Mouse (Mus musculus) adrenal gland, adult 18-20 months (tissue): ENCODE data around the gene Lyrm7. TPM values are rescaled to one million over a fixed set of nuclear protein-coding genes. Genes with fewer than 3 reads are reported as not detected.
"Not testable (repeated sequence)": the region's sequence is repeated elsewhere in the genome, so short reads cannot be mapped to it uniquely, and the experiment has no call there.

Experiments used
- DNase-seq, 2 experiments: peaks; one replicate each; pipeline ENCODE4 v3.0.0; 2021 to 2022; ENCODE audit warnings: low spot score in 2 of 2
- total RNA-seq, 2 experiments: library from RNA; stranded (reverse); gene quantifications; 1 replicate in 1 of 2; 2 replicates in 1 of 2; pipeline ENCODE4 v1.2.3; 2021

The Lyrm7 gene
- total RNA-seq, 2 experiments from 2014 or later, result 8.4 to 22.2 TPM

DNA sequence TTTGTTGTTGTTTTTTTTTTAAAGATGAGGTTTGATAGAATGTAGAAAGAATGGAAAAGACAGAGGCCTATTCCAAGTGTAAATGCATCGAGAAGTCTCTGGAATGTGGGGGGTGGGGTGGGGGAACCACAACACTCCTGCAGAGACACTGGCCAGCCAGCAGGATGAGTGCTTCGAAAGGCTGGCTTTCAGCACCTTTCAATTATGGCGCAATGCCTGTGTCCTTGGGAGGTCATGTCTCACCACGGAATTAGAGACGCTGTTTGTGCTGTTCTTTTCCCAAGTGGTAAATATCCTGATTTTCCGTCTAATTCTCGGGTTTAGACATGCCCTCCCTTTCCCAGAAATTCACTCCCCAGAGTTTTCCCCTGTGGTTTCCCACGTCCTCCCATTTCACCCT is 22.0 kb upstream of the Lyrm7 start:
- DNase-seq, result peak; percentile 45 to 48

DNA sequence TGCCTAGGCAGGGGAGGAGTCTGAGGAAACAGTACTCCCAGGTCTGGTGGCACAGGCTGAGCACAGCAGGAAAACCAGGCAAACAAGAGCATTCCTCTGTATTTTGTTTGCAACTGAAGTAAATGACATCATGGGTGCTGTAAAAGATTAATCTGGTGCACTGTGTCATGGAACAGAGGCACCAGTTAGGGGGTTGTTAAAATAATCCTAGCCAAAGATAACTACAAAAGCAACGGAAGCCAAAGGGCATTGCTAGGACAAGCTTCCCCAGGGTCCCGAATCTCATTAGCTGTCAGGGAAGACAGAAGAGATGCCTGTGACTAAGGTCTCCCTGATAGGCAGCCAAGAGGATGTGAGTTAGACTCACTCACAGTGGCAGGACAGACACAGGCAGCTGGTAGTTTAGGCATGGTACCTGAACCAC is 20.3 kb upstream of the Lyrm7 start:
- DNase-seq, result no peak

DNA sequence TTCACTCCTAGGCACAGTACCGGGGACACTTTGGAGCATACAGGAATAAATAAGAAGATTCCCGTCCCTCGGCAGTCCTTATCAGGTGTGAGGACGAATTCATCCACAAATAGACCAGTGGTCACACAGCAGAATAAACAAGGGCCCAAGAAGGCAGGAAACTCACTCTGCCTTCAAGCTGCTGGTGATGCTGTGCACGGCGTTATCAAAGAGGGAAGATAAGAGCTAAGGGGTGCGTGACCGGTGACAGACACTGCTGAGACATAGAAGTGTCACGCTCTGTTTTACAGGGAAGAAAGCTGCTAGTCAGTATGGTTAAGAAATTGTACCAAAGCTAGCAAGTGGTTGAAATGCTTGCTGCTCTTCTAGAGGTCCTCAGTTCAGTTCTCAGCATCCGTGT is 19.2 kb upstream of the Lyrm7 start:
- no peak for DNase-seq

DNA sequence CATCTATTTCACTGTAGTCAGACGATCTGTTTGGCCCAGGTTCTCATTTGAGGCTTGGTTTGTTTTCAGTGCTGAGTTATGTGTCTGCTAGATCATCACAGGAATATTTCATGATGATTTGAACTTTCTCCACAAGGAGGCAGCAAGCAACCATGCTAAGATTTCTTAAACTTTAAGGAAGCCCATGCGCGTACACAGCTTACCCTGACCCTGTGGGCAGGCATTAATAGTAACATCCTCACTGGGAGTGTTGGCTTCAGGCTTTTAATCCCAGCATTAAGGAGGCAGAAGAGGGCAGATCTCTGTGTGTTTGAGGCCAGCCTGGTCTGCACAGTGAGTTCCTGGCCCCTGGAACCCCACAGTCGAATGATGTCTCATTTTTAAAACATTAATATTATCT is 18.7 kb upstream of the Lyrm7 start:
- peak; percentile 36 to 50 for DNase-seq

DNA sequence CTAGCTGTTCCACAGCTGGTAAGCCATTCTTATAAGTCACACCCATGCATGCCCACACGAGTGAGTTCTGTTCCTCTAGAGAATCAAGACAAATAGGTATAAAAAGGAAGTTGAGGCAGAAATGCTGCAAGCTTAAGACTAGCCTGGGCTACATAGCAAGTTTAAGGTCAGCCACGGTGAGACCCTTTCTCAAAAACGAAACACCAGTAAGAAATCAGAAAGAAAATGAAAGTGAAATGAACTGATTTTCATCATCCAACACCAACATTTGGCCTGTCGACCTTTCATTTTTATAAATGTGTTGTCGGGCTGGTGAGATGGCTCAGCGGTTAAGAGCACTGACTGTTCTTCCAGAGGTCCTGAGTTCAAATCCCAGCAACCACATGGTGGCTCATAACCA is 18.2 kb upstream of the Lyrm7 start:
- no peak for DNase-seq

DNA sequence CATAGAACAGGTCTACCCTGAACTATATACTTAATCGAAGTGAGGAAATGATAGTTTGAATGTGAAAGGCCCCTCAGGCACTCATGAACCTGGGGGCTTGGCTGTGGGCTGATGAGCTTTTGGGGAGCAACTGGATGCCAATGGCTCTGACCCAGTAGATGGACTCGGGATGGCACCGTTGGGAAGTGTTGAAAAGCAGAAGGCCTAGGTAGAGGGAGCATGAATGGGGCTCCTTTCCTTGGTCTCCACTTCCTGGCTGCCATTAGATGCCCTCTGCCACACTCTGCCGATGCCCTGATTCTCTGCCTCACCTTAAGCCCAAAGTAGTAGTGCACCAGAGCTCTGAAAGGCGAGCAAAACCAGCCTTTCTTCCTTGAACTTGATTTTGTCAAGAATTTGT is 15.3 kb upstream of the Lyrm7 start:
- DNase-seq, result no peak

DNA sequence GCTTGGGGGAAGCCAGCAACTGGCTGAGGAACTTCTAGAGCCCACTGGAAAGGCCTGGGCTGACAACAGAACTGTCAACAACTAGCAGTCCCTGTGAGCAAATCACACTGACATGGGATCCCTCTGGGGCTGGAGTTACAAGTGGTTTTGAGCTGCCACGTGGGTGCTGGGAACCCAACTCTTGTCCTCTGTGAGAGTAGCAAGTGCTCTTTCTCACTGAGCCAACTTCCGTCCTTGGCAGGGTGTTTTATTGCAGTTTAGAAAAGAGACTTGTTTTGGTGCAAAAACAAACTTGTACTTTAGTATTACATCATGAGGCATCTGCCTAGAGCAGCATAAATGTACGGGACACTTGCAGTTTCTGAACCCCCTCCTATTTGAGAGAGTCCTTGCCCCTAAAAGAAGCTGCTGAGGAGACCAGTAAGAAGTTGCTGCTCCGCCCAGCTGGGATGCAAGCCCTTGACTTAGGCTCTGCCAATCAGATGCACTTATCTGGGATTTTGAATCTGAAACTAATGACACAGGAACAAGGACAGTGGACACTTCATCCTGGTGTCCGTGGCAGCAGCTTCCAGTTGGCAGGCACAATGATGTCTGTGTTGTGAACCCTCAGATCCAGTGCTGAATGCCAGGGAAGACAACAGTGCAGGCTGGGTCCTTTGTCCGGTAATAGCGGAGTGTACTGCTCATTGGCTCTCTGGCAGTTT is 11.3 kb upstream of the Lyrm7 start:
- DNase-seq, result peak in 1 of 2 experiments; percentile 27

DNA sequence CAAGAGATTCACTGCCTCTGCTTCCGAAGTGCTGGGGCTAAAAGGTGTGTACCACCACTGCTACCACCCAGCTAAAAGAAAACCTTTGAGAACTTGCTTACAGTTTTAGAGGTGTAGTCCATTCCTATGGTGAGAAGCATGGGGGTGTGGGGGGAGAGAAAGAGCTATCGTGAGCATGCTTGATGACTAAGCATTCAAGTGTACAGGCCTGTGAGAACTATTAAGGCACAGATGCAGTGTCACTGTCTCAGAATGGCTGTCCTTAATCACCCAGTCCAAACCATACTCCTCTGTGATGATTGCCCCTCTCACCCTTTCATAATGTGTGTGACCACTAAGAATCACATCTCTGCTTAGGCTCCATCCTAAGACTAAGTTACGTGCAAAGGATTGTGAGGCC is 8.6 kb upstream of the Lyrm7 start:
- DNase-seq, result no peak

DNA sequence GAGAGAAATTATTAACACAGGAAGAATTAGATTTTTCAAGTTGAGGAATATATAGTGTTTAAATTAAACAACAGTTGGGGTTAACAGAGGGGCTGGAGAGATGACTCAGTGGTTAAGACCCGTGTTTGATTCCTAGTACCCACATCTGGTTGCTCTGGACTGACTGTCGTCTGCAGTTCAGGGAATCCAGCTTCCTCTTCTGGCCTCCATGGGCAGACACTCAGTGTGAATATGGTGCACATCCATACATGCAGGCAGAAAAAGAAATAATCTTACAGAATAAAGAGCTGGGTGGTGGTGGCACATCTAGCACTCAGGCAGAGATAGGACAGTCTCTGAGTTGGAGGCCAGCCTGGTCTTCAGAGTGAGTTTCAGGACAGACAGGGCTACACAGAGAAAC is 7.7 kb upstream of the Lyrm7 start:
- DNase-seq, result no peak

DNA sequence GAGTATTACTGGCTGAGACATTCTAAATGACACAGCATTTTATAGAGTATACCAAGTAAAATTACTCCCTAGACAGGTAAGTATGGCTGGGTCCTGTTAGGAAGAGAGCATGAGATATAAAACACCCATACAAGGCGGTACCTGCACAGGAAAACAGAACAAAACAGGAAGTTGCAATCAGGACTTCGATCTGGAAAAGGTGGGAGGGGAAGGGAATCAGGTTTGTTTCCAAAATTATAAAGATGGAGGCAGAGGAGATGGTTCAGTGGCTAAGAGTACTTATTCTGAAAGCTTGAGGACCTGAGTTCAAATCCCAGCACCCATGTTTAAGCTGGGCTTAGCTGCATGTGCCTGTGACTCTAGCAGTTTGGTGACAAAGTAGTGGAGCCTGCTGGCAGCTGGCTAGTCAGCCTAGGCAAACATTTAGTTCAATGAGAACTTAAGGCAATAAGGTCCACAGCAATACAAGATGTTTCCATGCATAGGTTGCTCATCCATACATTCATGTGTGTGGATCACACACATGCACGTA is 7.3 kb upstream of the Lyrm7 start:
- DNase-seq, result no peak

DNA sequence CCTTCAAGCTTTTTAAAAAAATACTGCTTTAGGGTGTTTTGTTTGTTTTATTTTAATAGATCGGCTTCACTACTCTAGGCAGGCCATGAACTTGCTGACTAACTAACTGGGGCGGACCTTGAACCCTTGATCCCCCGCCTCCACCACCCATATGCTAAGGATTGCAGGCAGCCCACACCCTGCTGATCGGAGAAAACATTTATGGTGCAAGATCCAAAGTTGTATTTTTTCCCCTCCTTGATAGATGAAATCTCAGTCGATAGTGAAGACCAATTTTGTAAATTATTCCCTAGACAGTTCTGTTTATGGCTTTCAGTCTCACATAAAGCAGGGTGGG is 6.3 kb upstream of the Lyrm7 start:
- DNase-seq, result no peak

DNA sequence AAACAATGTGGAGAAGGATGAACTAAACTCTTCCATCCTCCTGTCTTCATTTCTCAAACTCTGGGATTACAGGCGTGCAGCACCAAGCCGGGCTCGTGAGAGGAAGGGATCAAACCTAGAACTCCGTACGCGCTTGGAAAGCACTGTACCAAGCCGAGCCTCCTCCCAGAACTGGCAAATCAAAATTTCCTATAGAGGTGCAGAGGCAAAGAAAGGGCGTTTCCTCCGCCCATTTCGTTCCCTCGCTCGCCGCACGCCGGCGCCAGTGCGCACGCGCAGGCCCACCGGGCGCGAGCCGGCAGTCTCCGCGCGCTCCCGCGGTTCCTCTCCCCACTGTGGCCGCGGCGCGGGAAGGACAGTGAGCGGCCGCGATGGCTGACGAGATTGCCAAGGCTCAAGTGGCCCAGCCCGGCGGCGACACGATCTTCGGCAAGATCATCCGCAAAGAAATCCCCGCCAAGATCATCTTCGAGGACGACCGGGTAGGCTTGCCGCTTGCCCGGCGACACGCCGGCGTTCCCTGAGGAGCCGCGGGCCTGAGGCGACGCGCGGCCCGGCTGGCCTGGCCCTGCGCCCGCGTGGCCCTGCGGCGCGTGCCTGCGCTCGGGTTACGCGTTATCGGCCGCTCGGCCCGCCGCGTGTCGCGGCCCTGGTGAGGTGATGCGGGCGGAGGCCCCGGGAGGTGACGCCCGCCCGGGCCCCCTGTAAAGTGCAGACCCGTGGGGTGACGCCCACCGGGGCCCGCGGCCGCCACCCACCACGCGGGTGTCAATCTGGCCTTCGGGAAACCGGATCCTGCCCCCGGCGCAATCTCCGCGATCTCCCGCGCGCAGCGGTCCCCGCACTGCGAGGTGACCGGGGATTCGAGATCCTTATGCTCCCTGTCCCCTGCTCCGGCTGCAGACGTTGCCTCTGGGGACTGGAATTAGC is 5.7 kb upstream of the Lyrm7 start, which contains the start of gene Hint1:
Hint1 (plus strand) TSS at position 265 of the 930 bp plus-strand sequence.
- peak; percentile 96 for DNase-seq

DNA sequence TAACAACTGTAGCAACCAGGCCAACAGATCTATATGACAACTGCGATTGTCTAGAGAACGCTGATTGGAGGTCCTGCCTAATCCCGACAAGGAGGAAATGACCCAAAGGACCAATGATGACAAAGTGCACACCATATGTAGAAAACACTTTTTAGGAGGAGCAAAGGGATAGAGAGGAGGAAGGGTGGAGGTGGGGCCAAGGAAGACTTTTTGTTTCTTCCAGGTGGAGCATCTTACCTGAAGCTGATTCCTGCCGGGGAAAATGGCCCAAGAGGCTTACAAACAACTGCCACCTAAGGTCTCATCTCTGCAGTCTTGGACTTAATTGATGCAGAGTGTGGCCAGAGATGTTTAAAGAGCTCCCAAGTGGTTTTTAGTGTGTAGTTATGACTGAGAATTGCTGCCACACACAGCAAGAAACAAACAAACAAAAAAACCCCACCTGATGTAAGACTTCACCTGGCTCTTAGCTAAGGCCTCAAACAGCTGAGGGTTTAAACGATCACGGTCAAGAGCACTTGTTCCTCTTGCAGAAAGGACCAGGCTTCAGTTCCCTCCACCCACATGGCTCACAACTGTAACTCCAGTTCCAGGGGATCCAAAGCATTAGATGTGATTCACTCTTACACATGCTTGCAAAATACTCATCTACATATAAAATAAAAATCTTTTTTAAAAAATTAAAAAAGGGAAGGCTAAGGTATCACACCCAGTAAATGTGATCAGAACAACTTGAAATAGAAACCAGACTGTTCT is 4.8 kb upstream of the Lyrm7 start:
- no peak for DNase-seq

DNA sequence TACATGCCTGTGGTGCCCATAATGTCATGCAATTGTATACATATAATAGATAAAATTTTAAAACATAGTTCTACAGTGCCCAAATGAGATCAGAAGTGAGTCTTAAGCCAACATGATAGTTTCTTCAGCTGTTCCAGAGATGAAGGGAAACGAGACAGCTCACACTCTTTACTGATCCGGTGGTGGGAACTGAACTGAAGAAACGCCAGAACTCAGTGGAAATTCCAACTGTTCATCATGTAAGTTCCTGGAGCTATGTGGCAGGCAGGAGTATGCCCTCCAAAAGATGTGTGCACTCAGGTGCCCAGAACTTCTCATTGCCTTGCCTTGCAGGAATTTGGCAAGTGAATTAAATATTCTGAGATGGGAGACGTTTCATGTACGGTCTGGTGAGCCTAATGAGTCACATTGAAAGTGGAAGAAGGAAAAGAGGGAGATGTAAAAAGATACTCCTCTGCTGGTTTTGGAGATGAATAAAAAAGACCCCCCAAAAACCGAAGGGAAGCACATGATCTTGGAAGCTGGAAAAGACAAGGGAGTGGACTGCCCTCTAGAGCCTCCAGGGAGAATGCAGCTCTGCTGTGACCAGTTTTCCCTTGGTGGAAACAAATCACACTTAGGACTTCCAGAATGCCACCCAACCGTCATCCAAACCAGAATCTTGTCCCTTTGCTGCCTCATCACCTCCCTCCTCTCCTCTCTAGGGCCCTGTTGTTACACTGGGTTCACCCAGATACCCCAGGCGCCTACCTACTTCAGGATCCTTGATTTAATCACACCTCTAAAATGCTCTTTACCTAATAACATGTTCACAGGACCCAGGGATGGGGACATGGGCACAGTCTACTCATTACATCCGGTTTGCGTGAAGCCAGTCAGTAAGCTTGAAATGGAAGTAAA is 2.2 kb upstream of the Lyrm7 start:
- peak in 1 of 2 experiments; percentile 46 for DNase-seq

DNA sequence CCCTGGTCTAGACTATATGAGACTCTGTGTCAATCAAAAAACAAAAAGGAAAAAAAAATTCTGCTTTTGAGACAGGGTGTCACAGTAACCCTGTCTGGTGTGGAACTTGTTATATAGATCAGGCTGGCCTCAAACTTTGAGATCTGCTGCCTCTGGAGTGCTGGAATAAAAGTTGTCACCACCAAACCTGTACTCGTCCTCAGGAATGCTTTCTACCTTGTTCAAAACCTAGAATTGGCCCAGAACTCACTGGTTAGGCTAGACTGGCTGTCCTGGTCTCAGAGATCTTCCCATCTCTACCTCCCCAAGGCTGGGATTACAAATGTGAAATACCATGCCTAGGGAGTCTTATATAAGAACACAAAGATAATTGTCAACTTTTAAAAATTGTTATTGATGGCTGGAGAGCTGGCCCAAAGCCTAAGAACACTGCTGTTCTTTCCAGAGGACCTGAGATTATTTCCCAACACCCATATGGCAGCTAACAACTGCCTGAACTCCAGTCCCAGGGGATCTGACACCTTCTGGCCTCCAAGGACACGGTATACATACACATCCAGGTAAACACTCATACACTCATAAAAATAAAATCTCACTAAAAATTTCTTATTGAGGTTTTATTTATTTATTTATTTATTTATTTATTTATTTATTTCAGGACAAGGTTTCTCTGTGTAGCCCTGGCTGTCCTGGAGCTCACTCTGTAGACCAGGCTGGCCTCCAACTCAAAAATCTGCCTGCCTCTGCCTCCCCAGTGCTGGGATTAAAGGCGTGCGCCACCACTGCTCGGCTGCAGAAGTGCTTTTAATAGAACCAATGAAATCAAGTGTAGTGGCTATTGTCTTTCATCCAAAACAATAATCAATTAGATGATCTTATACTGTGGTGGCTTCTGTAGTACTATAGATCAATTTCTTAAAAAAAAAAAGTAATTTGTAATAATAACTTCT is 1.0 kb upstream of the Lyrm7 start:
- DNase-seq, result no peak

DNA sequence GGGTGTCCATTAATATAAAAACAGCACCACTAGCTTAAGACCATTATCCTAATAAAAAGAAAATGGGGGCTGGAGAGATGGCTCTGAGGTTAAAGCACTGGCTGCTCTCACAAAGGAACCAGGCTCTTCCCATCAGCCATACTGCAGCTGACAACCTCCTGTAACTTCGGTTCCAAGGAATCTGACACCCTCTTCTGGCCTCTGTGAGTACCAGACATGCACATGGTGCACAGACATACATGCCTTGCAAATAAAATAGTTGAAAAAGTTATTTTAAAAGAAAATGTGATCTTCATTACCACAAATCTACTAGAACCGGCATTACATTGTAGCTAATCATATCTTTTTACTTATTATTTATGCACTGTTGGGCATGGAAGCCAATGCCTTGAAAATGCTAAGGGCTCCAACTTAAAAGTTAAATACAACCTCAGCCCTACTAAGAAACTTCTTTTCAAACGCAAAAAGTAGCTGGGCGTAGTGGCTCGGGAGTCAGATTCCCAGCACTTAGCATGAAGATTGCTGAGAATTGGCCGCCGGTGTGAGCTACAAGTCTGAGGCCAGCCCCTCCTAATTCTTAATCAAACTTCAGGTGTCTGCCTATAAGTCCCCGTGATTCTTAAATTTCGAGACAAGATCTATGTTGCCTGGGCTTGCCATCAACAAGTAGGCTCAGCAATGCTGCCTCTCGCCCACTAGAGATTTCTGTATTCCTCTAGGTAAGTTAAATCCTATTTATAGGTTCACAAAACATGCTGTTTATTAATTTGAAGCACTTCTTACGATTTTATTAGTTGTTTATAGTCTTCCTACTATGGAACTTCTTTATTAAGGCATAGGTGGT is 1.2 kb downstream of the Lyrm7 start:
- no peak for DNase-seq

DNA sequence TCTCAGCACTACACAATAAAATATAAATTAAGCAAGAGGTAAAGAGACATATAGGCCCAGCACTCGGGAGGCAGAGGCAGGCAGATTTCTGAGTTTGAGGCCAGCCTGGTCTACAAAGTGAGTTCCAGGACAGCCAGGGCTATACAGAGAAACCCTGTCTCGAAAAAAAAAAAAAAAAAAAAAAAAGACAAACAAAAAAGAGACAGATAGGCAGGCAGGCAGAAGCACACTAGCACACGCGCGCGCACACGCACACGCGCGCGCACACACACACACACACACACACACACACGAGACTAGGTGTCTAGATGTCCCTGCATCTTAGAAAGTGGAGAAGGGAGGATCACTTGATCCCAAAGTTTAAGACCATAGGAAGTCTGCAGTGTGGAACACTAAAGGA is 1.8 kb downstream of the Lyrm7 start:
- DNase-seq, result not testable (repeated sequence)

DNA sequence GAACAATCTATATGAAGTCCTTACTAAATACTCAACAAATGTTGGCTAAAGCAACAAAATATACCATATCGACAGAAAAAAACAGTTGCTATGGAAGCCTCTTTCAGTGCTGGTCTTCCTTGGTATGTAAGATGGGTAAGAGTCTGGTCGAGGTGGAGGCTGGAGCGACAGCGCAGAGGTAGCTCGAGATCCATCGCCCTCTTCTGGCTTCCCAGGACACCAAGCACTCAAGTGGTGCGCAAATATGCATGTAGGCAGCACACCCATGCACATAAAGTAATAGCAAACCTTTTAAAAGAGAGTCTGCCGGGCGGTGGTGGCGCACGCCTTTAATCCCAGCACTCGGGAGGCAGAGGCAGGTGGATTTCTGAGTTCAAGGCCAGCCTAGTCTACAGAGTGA is 9.1 kb downstream of the Lyrm7 start:
- no peak for DNase-seq
